Mouse (Mus musculus): ENCODE data around the gene Slc6a14.

Slc6a14 gene

GRCm38 (mm10) chrX:21714829-21715228 is at the start of gene Slc6a14:
Gene Slc6a14, plus strand, starts transcription at chrX:21714896.
- no peak for DNase-seq (ENCODE audit: low read depth, low spot score)

- DNase-seq (ENCODE audit: low read depth, low spot score), result no peak
These were observed 43.8 kb upstream of the Slc6a14 start for GRCm38 (mm10) chrX:21670896-21671295.

GRCm38 (mm10) chrX:21695220-21695619 is 19.5 kb upstream of the Slc6a14 start:
- no peak for DNase-seq (ENCODE audit: low read depth, low spot score)

GRCm38 (mm10) chrX:21695687-21696086 is 19.0 kb upstream of the Slc6a14 start:
- no peak for DNase-seq (ENCODE audit: low read depth, low spot score)

- DNase-seq (ENCODE audit: low read depth, low spot score), result peak; percentile 16
These were observed 13.1 kb upstream of the Slc6a14 start for GRCm38 (mm10) chrX:21701646-21702045.

- no peak for DNase-seq (ENCODE audit: low read depth, low spot score)
These were observed 10.2 kb upstream of the Slc6a14 start for GRCm38 (mm10) chrX:21704470-21704869.

GRCm38 (mm10) chrX:21715293-21715692 is 597 bp downstream of the Slc6a14 start:
- no peak for DNase-seq (ENCODE audit: low read depth, low spot score)

GRCm38 (mm10) chrX:21716885-21717284 is 2.2 kb downstream of the Slc6a14 start:
- no peak for DNase-seq (ENCODE audit: low read depth, low spot score)

GRCm38 (mm10) chrX:21744997-21745396 is 30.3 kb downstream of the Slc6a14 start, which contains the start of gene Gm28269:
Gene Gm28269, minus strand, starts transcription at chrX:21745097.
- no peak for DNase-seq (ENCODE audit: low read depth, low spot score)

Measured in A20 (cell line).